Mouse (Mus musculus) ovary, adult 18-20 months (tissue): Measurements from ENCODE around the gene Pdlim5.

Experiments
- DNase-seq: peaks from one replicate; pipeline ENCODE4 v3.0.0; 2022; ENCODE audit warnings: low spot score, mixed read lengths

The Pdlim5 gene

GRCm38 (mm10) chr3:142394796-142395508, 544 bp downstream of the Pdlim5 start:
- peak; percentile 68 for DNase-seq

DNA sequence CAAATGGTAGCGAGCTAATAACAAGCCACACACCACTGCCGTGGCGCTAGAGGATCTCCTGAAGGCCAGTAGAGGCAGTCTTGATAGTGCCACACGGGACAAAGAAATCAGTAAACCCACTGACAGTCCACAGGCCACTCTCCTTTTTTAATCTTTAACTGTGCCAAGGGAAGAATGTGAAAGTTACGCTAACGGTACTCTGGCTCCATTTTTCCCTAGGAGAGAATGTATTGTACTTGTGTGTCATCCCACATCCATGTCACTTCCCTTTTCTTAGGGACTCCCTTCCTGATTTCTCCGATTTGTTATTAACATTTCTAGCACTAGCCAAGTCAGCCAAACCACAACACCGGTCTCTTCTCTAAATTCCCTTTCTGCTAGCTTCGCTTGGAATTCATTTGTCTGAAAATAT, 1.5 kb downstream of the Pdlim5 start:
- no peak for DNase-seq

DNA sequence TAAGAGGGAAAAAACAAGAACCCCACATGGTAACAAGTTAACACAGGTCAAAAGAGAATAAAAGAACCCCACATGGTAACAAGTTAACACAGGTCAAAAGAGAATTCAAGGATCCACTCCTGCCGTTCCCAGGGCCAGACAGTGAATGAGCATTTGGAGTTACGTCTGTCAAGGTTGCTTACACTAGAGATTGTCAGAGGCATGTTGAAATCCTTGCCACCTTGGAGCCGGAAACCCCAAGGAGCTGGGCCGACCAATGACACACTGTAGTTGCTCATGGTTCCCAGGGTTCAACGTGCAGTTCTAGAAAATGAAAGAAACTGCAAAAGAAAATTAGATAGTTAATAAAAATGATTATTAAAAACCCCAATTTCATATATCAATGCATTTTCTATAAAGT, 4.0 kb downstream of the Pdlim5 start:
- DNase-seq, result no peak

- no peak for DNase-seq
Observed at GRCm38 (mm10) chr3:142390288-142390687, 5.2 kb downstream of the Pdlim5 start.

- no peak for DNase-seq
Observed at GRCm38 (mm10) chr3:142388189-142388588, 7.3 kb downstream of the Pdlim5 start.

DNA sequence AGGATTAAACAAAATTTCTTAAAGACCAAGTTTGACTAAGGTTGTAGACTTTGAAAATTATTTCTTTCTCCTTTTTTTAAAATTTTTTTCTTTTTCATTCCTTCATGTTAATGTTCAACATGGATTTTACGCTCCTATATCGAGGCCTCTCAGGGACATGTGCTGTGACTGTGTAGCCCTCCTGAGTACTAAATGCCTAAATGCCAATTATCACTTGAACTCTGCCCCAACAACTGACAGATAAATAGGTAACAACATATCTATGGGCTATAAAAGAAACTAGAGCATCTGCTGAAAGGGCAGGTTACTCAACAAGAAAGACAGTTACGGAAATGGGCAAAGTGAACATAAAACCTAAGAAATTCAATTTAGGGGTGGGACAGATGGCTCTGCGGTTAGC, 9.0 kb downstream of the Pdlim5 start:
- no peak for DNase-seq

- no peak for DNase-seq
Observed at GRCm38 (mm10) chr3:142385690-142386089, 9.8 kb downstream of the Pdlim5 start.

DNA sequence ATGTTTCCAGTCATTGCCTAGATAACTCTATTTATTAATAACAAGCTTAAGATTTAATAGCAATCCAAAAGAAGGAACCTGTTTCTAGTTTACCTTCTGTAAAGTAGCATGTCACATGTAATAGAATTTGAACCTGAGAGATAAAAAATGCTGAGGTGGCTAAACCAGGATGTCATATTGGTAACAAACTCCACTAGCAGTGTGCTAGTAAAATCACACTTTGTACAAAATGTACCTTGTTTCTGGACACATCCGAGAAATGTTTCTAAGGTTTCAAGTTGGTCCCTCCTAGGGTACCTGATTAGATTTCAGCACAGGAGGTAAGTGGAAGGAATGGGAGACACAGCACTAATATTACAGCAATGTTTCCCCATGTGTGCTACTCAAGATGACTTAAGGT, 18.9 kb downstream of the Pdlim5 start:
- no peak for DNase-seq

- no peak for DNase-seq
Observed at GRCm38 (mm10) chr3:142375106-142375505, 20.4 kb downstream of the Pdlim5 start.

DNA sequence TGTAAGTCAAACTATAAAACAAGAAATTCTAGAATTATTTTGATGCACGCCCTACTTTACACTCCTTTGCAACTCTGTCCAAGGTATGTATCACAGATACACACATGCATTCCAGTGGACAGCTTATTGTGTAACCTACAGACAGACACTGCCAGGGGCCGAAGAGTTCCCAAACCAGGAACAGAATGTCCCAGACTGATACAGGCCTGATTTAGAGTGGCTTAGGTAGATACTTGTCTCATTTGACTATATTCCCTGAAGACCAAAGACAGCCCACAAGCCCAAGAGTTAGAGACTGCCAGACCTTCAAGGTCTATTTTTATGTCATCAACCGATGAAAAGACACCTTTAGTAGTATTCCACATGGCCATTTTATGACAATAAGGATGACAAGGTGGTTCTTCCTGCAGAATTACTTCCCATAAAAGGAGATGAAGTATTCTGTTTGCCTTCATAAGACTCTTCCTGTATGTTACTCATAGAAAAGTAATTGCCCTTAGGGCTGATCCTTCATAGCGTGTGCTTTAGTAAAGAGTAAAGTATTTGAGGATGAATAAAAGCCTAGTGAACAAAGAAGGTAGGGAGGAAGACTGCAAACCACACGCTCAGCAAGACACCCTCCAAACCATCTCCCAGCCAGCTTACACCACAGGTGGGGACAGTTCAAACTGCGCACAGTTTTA, 22.9 kb downstream of the Pdlim5 start:
- DNase-seq, result no peak

GRCm38 (mm10) chr3:142368411-142368810, 27.1 kb downstream of the Pdlim5 start:
- no peak for DNase-seq

DNA sequence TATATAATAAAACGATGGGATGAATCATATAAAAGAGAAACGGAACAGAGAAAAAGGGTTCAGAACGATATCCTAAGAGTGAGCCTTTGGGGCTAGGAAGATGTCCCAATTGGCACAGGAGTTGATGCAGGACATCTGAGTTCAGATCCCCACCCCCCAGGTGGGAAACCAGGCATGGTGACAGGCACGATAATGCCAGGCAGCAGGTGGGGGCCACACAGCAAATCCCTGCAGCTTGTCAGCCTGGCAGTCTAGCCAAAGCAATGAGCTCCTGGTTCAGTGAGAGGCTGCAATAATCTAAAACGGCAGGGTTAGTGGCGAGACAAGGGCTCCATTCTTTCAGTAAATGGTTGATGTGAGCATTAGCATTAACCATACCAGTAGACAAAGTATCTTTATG, 33.4 kb downstream of the Pdlim5 start:
- DNase-seq, result no peak

DNA sequence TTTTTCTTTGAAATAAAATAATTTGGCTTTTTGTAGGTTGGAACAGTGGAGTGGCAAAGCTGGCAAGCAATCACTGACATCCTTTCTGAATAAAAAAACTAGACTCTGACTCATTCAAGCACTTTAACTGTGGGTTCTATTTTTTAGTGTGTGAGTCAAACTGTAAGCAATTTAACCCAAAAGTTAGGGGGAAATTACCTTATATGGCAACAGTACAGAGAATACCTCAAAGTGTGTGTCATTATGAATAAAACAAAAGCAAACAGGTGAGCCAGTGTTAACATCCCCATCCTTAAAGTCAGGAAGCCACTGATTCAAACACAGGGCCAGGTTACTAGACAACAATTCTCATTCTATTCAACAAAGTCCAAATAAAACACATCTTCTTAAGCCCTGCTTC, 36.5 kb downstream of the Pdlim5 start:
- no peak for DNase-seq

DNA sequence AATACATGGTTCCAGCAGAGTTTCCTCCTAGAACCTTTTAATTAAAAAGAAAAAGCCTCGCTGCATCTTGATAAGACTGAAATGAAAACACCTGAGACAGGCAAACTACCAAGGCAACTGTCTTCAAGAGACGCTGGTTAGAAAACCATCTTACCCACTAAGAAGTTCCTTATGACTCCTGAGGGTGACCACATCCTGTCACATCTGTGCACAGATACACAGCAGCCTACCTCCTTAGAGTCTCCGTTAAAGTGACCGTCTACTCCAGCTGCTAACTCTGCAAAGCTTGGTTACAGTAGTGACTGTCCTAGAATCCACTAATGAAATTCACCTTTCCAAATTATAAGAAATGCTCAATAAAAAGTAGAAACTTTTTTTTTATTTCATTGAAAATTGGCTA, 38.8 kb downstream of the Pdlim5 start:
- DNase-seq, result no peak

- no peak for DNase-seq
Observed at GRCm38 (mm10) chr3:142353218-142353617, 42.3 kb downstream of the Pdlim5 start.

DNA sequence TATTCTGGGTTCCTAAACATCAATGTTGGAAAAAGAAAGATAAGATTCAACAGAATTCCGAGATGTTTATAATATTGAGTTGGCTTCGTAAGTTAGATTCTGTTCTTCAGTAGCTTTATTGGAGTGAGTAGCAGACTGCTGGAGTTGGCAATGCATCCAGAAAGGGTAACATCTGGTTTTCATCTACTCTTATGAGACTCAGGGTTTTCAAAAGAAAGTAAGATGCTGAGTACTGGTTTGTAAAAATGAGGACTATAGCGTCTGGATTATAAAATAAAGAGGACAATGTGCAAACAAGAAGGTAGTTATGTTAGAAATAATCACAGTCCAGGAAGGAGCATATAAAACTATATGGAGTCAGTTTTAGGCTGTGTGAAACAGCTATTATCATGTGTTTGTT, 45.0 kb downstream of the Pdlim5 start:
- no peak for DNase-seq

DNA sequence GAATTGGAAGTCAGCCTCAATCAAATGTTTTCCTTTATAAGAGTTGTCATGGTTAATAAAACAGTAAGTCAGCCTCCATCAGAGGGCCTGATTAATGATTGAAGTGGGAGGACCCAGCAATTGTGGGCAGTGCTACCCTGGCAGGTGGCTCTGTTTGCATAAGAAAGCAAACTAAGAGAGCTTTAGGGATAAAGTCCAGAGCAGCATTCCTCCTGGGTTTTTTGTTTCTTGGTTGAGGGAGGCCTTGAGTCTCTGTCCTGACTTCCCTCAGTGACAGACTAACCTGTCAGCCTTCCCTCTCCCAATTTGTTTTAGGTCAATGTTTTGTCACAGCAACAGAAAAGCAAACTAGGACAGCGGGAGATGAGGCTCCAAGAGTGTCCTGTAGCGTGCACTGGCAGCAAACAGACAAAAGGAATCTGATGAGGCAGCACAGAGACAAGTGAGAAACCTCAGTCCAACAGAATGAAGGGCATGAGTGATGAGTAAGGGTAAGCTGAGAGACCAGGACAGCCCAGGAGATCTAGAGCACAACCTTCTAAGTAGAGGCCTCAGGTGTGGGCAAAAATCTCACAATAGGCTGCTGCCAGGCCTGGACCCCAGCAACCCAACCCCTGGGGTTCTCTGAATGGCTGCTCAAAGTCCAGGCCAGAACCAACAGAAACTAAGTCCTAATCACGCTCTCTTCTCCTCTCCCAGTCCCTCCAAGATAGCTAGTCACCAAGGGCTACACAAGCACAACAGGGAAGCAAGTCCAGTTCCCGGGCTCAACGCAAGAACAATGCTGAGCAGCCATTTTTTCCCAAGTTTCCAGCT, 46.5 kb downstream of the Pdlim5 start:
- DNase-seq, result no peak

GRCm38 (mm10) chr3:142346261-142346660, 49.2 kb downstream of the Pdlim5 start:
- no peak for DNase-seq

DNA sequence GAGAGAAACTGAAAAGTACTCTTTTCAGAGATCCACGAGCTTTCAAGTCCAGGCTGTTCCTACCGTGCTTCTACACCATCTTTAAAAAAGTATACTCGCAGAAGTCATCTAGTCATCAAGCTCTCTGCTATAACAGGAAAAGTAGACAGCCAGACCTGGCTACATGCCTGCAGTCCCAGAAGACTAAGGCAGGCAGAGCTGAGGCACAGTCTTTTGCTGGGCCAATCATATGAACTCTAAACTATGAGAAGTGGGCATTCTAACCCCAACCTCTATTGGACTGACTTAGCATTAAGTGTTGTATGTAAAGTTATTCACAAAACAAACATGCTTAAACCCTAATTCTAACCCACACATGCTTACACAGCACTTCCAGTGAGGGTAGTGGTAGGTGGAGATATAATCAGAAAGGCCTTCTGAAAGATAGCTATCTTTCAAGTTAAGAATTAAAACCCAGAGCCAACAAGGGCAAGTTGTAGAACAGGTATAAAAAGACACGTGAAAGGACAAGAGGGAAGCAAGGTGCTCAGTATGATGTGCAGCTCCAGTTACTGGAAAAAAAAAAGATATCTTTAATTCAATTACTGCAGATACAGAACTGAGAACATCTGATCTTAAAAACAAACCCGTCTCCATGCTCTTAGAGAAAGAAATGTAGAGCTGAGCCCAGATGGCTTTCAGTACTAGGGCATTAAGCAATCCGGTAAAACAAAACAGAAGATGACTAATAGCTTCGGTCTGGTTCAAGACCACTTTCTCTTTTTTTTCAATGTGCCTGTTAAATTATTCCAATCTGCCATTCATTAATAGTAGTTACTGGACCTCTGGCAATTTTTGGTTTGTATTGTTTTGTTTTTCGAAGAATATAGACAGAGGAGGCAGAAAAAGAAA, 50.0 kb downstream of the Pdlim5 start:
- DNase-seq, result no peak

GRCm38 (mm10) chr3:142343786-142344185, 51.7 kb downstream of the Pdlim5 start:
- no peak for DNase-seq

GRCm38 (mm10) chr3:142340701-142341100, 54.8 kb downstream of the Pdlim5 start:
- no peak for DNase-seq
